Mouse (Mus musculus) adrenal gland, adult 2 months (tissue): Measurements from ENCODE around the gene Actr5. TPM values are rescaled to one million over a fixed set of nuclear protein-coding genes. Genes with fewer than 3 reads are reported as not detected.

Experiments
- DNase-seq: peaks from one replicate; pipeline ENCODE4 v3.0.0; 2021
- long read RNA-seq: library from polyadenylated mRNA; stranded (forward); transcript quantifications from one replicate; pipeline ENCODE4 v2.0.0, GENCODE M21; 2021
- polyA plus RNA-seq: library from polyadenylated mRNA; depleted of rRNA; stranded (reverse); fragments of >200 nt; gene quantifications from 2 replicates; pipeline ENCODE4 v1.2.3, GENCODE M21; 2012; rRNA removed
- total RNA-seq, 2 experiments: library from RNA; stranded (reverse); gene quantifications; 2 replicates each; pipeline ENCODE4 v1.2.3; 2021

Actr5 gene
- 10 to 100 TPM in 1 of 2 experiments, 1 to 10 TPM in 1; 9.1 to 10.1 TPM for total RNA-seq
- 7.1 and 9.0 TPM in 2 replicates for polyA plus RNA-seq
- long read RNA-seq, transcript Actr5-201 (9 exons, 2,402 nt), result major isoform, 7 of 11 reads
- long read RNA-seq, partial matches to known transcripts, result 0 of 11 reads
- long read RNA-seq, other reads (novel, unspliced or antisense), result 3 of 11 reads

- peak; percentile 95 for DNase-seq
Measured at GRCm38 (mm10) chr2:158624718-158625222, at the start of gene Actr5. Gene Actr5 (plus strand): TSS chr2:158624888.

- no peak for DNase-seq
Measured at GRCm38 (mm10) chr2:158579979-158580378, 44.7 kb upstream of the Actr5 start.

DNA sequence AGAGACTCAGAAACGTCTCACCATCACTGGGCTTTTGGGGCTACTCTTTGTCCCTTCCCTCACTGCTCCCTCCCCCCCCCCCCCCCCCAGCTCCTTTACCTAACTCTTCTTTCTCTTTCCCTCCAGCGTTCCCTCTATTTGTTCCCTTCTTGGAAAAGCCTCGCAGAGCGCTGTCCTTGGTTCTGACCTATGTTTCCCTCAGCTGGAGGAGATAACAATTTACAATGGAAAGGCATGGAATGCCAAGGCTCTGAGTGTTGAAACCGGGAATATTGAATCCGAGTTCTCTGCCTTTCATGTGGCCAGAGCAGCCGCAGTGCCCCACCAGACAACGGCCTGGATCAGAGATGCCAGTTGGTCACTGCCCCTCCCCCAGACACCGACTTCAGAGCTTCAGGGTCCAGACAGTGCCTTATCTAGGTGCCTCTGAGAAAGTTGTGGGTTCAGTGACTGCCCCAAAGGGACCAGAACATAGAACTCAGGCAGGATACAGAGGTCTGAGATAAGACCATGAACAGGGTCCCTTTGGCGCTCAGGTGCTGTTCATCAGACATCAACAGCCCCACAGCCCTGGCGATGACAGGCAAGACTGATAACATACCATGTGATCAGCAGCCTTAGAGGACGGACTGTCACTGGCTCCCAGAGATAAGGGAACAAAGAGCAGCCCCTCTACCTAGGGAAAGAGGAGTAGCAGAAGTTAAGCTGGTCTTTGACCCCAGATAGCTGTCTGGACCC, 39.9 kb upstream of the Actr5 start:
- peak; percentile 46 for DNase-seq

DNA sequence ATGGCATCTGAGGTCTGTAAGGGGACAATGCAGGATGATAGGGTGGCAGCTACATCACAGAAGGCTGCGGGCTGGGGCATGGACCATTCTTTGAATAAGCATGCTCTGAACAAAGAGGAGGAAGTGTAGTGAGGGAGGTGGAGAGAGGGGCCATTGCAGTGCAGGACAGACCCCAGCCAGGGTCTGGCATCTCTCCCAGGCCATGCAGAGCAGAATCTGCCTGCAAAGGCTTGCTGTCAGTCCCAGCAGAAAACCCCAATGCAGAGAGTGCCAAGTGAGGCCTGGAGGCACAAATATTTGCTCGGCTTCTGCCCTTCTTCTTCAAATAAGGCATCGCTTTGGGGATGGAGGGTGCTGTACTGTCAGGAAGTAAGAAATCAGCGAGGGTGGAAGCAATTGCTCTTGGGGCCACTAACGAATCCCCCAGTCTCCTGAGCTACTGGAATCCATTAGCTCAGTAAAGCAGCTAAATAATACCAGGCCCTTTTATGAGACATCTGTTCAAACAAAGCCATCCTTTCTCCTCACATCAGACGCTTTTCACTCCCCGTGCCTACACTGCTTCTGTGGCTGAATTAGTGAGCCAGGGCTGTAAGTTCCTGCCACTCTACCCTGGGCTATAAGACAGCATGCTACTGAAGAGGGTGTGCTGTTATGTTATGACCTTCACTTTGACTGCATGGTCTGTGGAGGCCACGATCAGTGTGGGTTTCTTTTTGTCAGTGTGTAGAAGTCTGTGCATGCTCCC, 36.0 kb upstream of the Actr5 start:
- DNase-seq, result no peak

- DNase-seq, result no peak
Measured at GRCm38 (mm10) chr2:158590495-158590894, 34.2 kb upstream of the Actr5 start.

DNA sequence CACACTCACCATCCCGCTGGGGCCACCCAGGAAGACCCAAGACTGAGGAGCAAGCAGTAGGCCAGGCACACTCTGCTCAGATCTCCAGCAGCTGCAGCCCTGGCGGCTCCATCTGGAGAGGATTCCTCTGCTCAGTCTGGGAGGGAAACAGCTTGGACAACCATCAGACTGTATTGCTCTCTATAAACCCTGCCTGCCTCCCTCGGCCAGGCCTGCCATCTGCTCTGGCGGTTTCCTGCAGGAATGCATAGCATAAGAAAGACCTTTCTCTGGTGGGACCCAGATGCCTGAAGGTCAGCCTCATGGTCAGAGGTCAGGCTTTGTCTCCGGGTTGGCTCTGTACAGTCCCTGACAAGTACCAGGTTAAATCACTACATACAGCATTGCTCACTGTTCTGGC, 33.4 kb upstream of the Actr5 start:
- DNase-seq, result no peak

GRCm38 (mm10) chr2:158593371-158593770, 31.3 kb upstream of the Actr5 start:
- DNase-seq, result no peak

- peak; percentile 12 for DNase-seq
Measured at GRCm38 (mm10) chr2:158595103-158595502, 29.6 kb upstream of the Actr5 start.

DNA sequence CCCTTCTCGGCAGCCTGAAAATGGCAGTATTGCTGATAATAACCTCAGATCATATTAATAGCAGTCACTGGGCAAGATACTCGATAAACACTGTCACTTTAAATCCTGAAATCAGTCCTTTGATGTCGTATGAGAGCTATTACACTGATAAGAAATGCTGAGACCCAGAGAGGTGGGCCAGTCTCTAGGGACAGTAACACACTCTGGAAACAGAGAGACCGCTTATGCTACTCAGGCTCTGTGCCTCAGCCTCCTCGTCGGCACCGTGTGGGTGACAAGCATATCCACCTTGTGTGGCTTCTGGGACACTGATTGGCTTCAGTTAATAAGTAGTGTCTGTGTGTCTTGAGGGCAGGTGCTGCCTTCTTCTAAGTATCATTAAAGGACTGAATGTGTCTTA, 29.1 kb upstream of the Actr5 start:
- no peak for DNase-seq

DNA sequence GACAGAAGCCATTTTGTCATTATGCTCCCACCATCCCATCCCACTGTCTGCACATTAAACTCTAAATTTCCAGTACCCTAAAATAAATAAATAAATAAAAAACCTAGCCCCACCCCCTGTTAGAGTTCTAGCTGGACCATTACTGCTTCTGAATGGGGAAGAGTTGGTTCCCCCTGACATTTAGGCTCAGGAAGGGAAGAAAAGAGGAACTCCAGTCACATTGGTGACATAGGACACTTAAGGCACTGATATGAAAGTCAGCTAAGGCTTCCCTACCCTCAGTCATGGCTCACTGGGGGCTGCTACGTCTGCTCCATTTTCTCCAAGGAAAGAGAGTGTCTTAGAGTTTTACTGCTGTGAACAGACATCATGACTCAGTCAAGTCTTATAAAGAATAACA, 27.9 kb upstream of the Actr5 start:
- no peak for DNase-seq

DNA sequence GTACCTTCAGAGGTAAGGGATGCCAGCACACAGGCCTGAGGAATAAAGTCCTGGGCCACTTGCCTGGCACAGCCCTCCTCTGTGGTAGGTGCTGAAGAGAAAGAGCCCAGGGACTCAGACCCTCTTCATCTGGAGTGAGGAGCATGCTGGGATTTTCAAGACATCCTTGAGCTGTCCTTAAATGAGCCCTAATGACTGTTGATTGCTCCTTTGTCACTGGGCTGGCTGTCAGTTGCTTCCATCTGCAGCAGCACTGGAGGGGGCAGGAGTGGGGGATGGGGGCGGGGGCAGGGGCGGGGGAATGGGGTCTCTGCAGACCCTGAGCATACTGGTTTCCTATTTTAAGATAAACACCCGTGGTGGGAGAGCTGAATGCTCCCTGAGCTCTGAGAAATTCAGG, 24.2 kb upstream of the Actr5 start:
- DNase-seq, result no peak

DNA sequence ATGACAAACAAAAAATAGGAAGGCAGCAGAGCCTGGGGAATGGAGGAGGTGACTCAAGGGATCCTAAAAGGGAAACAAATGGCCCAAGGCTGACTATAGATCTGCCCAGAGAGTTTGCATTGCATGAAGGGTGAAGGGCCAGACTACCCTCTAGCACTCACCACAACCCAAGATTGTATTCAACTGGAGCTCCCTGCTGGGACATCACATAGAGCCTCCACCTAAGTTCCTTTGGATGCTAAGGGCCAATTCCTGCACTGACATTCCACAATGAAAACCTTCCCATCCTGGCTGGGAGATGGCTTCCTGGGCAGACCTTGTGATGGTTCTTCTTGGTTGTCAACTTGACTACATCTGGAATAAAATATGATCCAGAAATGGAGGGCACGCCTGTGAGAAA, 23.4 kb upstream of the Actr5 start:
- DNase-seq, result no peak

DNA sequence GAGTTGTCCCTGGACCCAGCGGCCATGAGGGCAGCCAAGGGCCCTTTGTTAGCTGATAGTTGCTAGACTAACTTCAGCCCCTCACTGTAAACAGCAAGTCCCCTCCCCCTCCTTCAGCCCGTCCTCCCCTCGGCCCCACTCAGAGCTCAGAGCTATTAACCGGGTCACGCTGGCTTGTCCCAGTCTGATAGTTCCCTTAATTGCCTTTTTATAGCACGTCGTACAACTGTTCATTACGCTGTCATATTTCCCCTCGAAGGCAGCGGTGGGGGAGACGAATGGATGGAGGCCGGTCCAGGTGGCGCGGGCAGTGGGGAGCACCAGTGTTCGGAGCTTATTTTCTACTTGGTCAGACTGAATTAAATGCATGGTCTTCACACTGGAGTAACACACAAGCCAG, 22.0 kb upstream of the Actr5 start:
- no peak for DNase-seq

GRCm38 (mm10) chr2:158606511-158606964, 18.1 kb upstream of the Actr5 start:
- DNase-seq, result no peak

DNA sequence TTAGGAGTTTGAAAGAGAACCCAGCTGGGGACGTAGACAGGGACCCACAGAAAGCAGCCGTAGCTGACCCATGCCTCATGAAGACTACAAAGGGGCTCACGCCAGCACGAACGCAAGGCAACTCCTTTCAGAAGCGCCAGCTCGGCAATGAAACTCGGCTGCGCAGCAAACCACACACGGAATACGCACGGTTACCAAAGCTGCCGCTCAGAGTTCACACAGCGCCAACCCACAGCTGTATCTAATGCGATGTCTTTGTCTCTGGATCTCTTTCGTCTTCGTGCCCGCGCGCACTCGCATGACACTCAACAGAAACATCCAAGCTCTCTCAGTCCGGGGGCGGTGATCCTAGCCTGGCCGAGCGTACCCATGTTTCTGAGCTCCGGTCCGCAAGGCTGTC, 15.0 kb upstream of the Actr5 start:
- DNase-seq, result no peak

GRCm38 (mm10) chr2:158610488-158611325, 14.0 kb upstream of the Actr5 start, which contains the start of gene Slc32a1:
Gene Slc32a1 (plus strand): TSS chr2:158610767.
- DNase-seq, result no peak

DNA sequence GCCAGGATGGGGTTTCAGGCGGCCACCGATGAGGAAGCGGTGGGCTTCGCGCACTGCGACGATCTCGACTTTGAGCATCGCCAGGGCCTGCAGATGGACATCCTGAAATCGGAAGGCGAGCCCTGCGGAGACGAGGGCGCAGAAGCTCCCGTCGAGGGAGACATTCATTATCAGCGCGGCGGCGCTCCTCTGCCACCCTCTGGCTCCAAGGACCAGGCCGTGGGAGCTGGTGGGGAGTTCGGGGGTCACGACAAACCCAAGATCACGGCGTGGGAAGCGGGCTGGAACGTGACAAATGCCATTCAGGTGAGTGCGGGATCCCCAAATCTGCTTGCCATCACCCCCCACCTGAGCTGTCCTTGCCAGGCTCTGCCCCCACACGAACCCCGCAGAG, 13.4 kb upstream of the Actr5 start:
- no peak for DNase-seq

GRCm38 (mm10) chr2:158611726-158612670, 12.7 kb upstream of the Actr5 start:
- no peak for DNase-seq

GRCm38 (mm10) chr2:158612671-158613250, 11.9 kb upstream of the Actr5 start:
- no peak for DNase-seq
